Mouse (Mus musculus): Measurements from ENCODE around the gene Hist2h2aa2.
A peak's percentile ranks its signal among the peaks of the same experiment; 100 is the strongest.

The Hist2h2aa2 gene

DNA sequence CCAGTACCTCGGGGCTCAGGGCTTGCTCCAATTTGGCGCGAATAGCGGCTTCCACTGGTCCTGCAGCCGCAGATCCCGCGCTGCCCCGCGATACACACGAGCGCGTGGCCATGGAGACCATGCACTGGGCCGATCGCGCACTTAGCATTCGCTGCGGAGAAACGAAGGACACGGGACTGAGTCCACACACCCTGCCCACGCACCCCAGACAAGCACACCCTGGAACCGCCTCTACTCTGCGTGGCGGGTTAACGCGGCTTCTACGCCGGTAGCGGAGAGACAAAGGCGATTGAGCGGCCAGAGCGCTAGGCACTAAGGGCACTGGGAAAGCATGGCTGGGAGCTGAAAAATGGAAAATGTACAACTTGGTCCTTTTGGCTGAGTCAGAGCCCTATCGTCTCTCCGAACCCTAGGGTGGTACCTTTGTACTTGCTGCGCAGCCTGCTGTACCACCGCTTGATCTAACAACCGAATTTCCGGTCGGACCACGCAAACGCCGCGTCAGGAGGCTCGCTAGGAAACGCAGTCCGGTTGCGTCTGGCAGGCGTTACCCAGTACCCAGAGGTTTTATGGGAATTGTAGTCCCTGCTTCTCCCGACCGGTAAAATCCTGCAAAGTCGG lies 42.8 kb downstream of the Hist2h2aa2 start:
- peak; percentile 71 for DNase-seq (ENCODE audit: low spot score)

DNA sequence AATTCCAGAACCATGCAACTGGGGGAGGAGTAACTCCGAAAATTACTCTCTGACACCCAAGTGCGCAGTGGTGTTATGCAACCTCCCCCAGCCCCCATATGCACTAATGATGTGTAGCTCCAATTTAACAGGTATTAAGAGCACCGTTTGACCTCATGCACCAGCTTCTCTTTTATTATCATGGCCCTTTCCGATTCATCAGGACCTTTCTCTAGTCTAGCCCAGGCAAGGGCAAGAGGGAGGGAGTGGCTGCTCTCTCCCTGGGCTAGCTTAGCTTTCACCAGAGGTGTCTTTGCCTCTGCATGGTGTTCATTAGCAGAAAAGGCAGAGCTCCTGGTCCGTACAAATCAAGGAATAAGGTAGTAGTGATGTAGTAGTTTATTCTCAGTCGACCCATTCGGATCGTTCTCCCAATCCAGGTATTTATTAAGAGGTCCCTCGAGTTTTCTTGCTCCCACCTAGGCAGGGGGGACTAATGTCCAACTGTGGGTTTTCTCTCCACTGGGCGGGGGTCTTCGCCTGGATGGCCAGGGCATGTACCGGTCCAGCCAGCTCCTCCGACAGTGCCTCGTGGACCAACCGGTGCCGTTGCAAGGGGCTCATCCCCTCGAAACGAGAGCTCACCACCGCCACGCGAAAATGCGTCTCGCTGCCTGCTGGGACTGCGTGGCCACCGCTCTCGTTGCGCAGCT lies 43.5 kb downstream of the Hist2h2aa2 start:
- no peak for DNase-seq (ENCODE audit: low spot score)

DNA sequence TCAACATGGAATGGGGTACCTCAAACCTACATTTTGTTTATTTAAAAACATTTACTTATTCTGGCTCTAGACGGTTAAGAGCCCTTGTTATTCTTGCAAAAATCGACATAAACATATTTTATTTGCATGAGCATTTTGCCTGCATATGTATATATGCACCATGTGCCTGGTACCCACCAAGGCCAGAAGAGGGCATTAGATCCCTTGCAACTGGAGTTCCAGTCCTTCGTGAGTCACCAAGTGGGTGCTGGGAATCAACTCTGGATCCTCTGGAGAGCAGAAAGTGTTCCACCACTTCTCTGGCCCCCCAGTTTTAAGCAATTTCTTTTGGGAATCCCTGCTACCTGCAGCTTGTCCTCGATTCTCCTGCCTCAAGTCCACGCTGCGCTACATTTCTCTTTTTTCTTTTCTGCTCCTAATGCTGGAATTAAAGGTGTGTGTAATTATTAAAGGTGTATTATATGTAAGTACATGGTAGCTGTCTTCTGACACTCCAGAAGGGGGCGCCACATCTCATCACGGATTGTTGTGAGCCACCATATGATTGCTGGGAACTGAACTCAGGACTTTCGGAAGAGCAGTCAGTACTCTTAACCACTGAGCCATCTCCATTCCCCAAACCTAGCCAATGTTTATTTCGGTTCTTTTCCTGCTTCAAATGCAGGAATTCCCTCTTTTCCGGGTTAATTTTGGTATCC lies 44.3 kb downstream of the Hist2h2aa2 start:
- no peak for DNase-seq (ENCODE audit: low spot score)

DNA sequence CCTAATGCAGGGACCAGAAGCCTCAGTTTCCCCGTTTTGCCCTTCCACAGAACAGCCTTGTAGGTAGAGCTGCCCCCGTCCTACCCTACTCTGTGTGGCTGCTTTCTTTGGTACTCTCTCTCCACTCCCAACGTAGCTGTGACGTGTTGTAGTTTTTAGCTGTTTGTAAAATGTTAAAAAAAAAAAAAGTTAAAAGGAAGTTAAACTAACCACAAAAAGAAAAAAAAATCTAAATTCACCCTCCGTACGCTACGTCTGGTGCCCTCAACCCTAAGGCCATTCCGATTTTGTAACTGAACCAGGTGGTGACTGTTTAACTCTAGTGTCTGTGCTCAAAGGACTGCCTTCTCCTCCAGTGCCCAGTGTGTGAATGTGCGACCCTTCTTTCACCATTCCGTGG lies 45.1 kb downstream of the Hist2h2aa2 start:
- DNase-seq (ENCODE audit: low spot score), result no peak

DNA sequence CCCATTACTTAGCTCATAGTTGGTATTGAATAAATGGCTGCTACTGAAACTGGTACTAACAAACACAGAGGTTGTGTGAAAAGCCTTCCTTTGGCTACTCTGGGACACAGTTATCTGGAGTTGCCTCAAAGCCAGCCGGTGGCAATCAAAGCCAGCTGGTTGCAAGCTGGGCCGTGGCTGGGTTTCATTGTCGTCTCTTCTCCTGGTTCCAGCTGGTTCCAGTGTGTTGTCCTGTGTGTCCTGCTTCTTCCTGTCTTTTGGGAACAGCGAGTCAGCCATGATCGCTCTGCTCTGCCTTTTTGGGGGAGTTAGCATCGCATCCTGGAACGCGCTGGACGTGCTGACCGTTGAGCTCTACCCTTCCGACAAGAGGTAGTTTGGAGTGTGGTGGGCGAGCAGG lies 47.1 kb downstream of the Hist2h2aa2 start:
- DNase-seq (ENCODE audit: low spot score), result no peak
